Mouse (Mus musculus): Measurements from ENCODE around the gene Olfr980. TPM values are rescaled to one million over a fixed set of nuclear protein-coding genes. Genes with fewer than 3 reads are reported as not detected.
"Not testable (repeated sequence)": the region's sequence is repeated elsewhere in the genome, so short reads cannot be mapped to it uniquely, and the experiment has no call there.

Olfr980 gene
- polyA plus RNA-seq (2012; rRNA removed) (not detected in 2 replicates), polyA plus RNA-seq (2014; fragmentation: Nextera tagmentation; extraction: Ambion mirVana) (not detected in 2 replicates)

GRCm38 (mm10) chr9:40009482-40009881, at the start of gene Olfr980:
Gene Olfr980, minus strand, starts transcription at chr9:40009582.
- Histone ChIP-seq H3K36me3 (replicated peaks; ENCODE audit: control insufficient read depth, insufficient read depth, low read depth) (no peaks in the 10 kb centered on the region), H3K4me2 (ENCODE audit: low read depth) (no peak within 1 kb of the TSS), H3K4me3 (ENCODE audit: insufficient read depth in 1 of 2, low read depth in 2 of 2, low read length in 2 of 2) (no peak within 1 kb of the TSS), H3K9me3 (ENCODE audit: control insufficient read depth, low read length) (no peaks in the 10 kb centered on the region), H3K27ac (no peak within 1 kb of the TSS), H3K4me1 (replicated peaks; ENCODE audit: control insufficient read depth in 2 of 2, insufficient read depth in 2 of 2, low read length in 1 of 2) (no peaks in the 10 kb centered on the region), H3K27me3 (ENCODE audit: control insufficient read depth, insufficient read depth, low read length) (no peaks in the 10 kb centered on the region), H3K9ac (replicated peaks) (no peak within 1 kb of the TSS)
- TF ChIP-seq EP300 (IDR thresholded peaks at IDR 0.05; ENCODE audit: low read depth), result no peak
- 50% methylated on average over 1 of the region's 1 CpGs for WGBS (ENCODE audit: insufficient replicate concordance)
- ATAC-seq (ENCODE audit: insufficient read depth), result no peak
- DNase-seq (ENCODE audit: low read depth in 3 of 3, low spot score in 3 of 3), result no peak

- no peak overlapping the region for H3K4me3 ChIP-seq (ENCODE audit: insufficient read depth in 1 of 2, low read depth in 2 of 2, low read length in 2 of 2)
- H3K4me1 ChIP-seq (replicated peaks; ENCODE audit: control insufficient read depth in 2 of 2, insufficient read depth in 2 of 2, low read length in 1 of 2), result no peaks in the 10 kb centered on the region
- TF ChIP-seq CTCF (IDR thresholded peaks at IDR 0.05; ENCODE audit: low read depth) (no peak), EP300 (IDR thresholded peaks at IDR 0.05; ENCODE audit: low read depth) (no peak)
- ATAC-seq (ENCODE audit: insufficient read depth) (no peak), DNase-seq (ENCODE audit: low read depth in 3 of 3, low spot score in 3 of 3) (no peak)
- no peak overlapping the region for H3K27ac ChIP-seq
- no peaks in the 10 kb centered on the region for H3K27me3 ChIP-seq (ENCODE audit: control insufficient read depth, insufficient read depth, low read length)
- H3K9me3 ChIP-seq (ENCODE audit: control insufficient read depth, low read length), result no peaks in the 10 kb centered on the region
- no peak overlapping the region for H3K9ac ChIP-seq (replicated peaks)
- WGBS (ENCODE audit: insufficient replicate concordance), result 85% methylated on average over 19 of the region's 19 CpGs
- H3K4me2 ChIP-seq (ENCODE audit: low read depth), result no peak overlapping the region
- H3K36me3 ChIP-seq (replicated peaks; ENCODE audit: control insufficient read depth, insufficient read depth, low read depth), result no peaks in the 10 kb centered on the region
Observed at GRCm38 (mm10) chr9:40050138-40050537, 40.8 kb upstream of the Olfr980 start.

DNA sequence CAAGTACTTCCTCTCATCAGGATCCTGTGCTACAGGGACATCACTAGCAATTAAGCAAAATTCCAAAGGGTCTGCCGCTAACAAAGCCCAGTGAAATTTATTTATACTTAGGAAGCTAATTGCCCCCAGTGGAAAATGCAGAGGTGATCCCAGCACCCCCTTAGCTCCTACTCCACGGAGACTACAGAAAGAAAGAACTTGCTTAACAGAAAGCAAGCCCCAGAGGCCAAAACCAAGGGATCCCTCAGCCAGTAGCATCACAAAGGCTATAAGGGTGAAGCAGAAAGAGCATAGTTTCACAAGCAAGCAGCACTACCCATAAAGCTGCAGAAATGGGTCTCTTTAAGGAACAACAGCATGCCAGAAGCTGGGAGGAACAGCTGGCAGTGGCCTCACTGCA, 11.8 kb upstream of the Olfr980 start, which contains the start of gene Olfr981:
Gene Olfr981 (plus strand): TSS at position 301 of the 400 bp plus-strand sequence.
- no peaks in the 10 kb centered on the region for H3K27me3 ChIP-seq (ENCODE audit: control insufficient read depth, insufficient read depth, low read length)
- ATAC-seq (ENCODE audit: insufficient read depth) (no peak), DNase-seq (ENCODE audit: low read depth in 3 of 3, low spot score in 3 of 3) (no peak)
- H3K27ac ChIP-seq, result no peak within 1 kb of the TSS
- 50% methylated on average over 2 of the region's 2 CpGs for WGBS (ENCODE audit: insufficient replicate concordance)
- H3K4me2 ChIP-seq (ENCODE audit: low read depth), result no peak within 1 kb of the TSS
- no peak within 1 kb of the TSS for H3K9ac ChIP-seq (replicated peaks)
- H3K4me1 ChIP-seq (replicated peaks; ENCODE audit: control insufficient read depth in 2 of 2, insufficient read depth in 2 of 2, low read length in 1 of 2), result no peaks in the 10 kb centered on the region
- TF ChIP-seq EP300 (IDR thresholded peaks at IDR 0.05; ENCODE audit: low read depth) (no peak), CTCF (IDR thresholded peaks at IDR 0.05; ENCODE audit: low read depth) (no peak)
- H3K4me3 ChIP-seq (ENCODE audit: insufficient read depth in 1 of 2, low read depth in 2 of 2, low read length in 2 of 2), result no peak within 1 kb of the TSS
- H3K9me3 ChIP-seq (ENCODE audit: control insufficient read depth, low read length), result no peaks in the 10 kb centered on the region
- H3K36me3 ChIP-seq (replicated peaks; ENCODE audit: control insufficient read depth, insufficient read depth, low read depth), result no peaks in the 10 kb centered on the region

GRCm38 (mm10) chr9:40003365-40003764, 6.0 kb downstream of the Olfr980 start, which contains the start of gene Olfr979:
Gene Olfr979, minus strand, starts transcription at chr9:40003465.
- no peaks in the 10 kb centered on the region for H3K4me1 ChIP-seq (replicated peaks; ENCODE audit: control insufficient read depth in 2 of 2, insufficient read depth in 2 of 2, low read length in 1 of 2)
- no peak within 1 kb of the TSS for H3K4me3 ChIP-seq (ENCODE audit: insufficient read depth in 1 of 2, low read depth in 2 of 2, low read length in 2 of 2)
- no peak within 1 kb of the TSS for H3K9ac ChIP-seq (replicated peaks)
- H3K4me2 ChIP-seq (ENCODE audit: low read depth), result no peak within 1 kb of the TSS
- H3K36me3 ChIP-seq (replicated peaks; ENCODE audit: control insufficient read depth, insufficient read depth, low read depth), result no peaks in the 10 kb centered on the region
- H3K9me3 ChIP-seq (ENCODE audit: control insufficient read depth, low read length), result no peaks in the 10 kb centered on the region
- ATAC-seq (ENCODE audit: insufficient read depth), result no peak
- DNase-seq (ENCODE audit: low read depth in 3 of 3, low spot score in 3 of 3), result no peak
- H3K27ac ChIP-seq, result no peak within 1 kb of the TSS
- TF ChIP-seq CTCF (IDR thresholded peaks at IDR 0.05; ENCODE audit: low read depth) (no peak), EP300 (IDR thresholded peaks at IDR 0.05; ENCODE audit: low read depth) (no peak)
- no peaks in the 10 kb centered on the region for H3K27me3 ChIP-seq (ENCODE audit: control insufficient read depth, insufficient read depth, low read length)
- WGBS (ENCODE audit: insufficient replicate concordance), result 90% methylated on average over 1 of the region's 1 CpGs

GRCm38 (mm10) chr9:39991813-39992212, 17.6 kb downstream of the Olfr980 start, which contains the start of gene Olfr978:
Gene Olfr978, plus strand, starts transcription at chr9:39992113.
- Histone ChIP-seq H3K9ac (replicated peaks) (no peak within 1 kb of the TSS), H3K4me1 (replicated peaks; ENCODE audit: control insufficient read depth in 2 of 2, insufficient read depth in 2 of 2, low read length in 1 of 2) (no peaks in the 10 kb centered on the region), H3K27ac (no peak within 1 kb of the TSS), H3K9me3 (ENCODE audit: control insufficient read depth, low read length) (no peaks in the 10 kb centered on the region), H3K36me3 (replicated peaks; ENCODE audit: control insufficient read depth, insufficient read depth, low read depth) (no peaks in the 10 kb centered on the region), H3K27me3 (ENCODE audit: control insufficient read depth, insufficient read depth, low read length) (no peaks in the 10 kb centered on the region), H3K4me2 (ENCODE audit: low read depth) (no peak within 1 kb of the TSS), H3K4me3 (ENCODE audit: insufficient read depth in 1 of 2, low read depth in 2 of 2, low read length in 2 of 2) (no peak within 1 kb of the TSS)
- 68% methylated on average over 2 of the region's 2 CpGs for WGBS (ENCODE audit: insufficient replicate concordance)
- no peak for ATAC-seq (ENCODE audit: insufficient read depth)
- DNase-seq (ENCODE audit: low read depth in 3 of 3, low spot score in 3 of 3), result no peak
- no peak for TF ChIP-seq CTCF (IDR thresholded peaks at IDR 0.05; ENCODE audit: low read depth)
- TF ChIP-seq EP300 (IDR thresholded peaks at IDR 0.05; ENCODE audit: low read depth), result no peak

- 50% methylated on average over 1 of the region's 1 CpGs for WGBS (ENCODE audit: insufficient replicate concordance)
- H3K36me3 ChIP-seq (replicated peaks; ENCODE audit: control insufficient read depth, insufficient read depth, low read depth); H3K4me1 ChIP-seq (replicated peaks; ENCODE audit: control insufficient read depth in 2 of 2, insufficient read depth in 2 of 2, low read length in 1 of 2); H3K4me3 ChIP-seq (ENCODE audit: insufficient read depth in 1 of 2, low read depth in 2 of 2, low read length in 2 of 2); H3K4me2 ChIP-seq (ENCODE audit: low read depth); H3K27ac ChIP-seq; H3K9me3 ChIP-seq (ENCODE audit: control insufficient read depth, low read length); H3K9ac ChIP-seq (replicated peaks); DNase-seq (ENCODE audit: low read depth in 3 of 3, low spot score in 3 of 3); ATAC-seq (ENCODE audit: insufficient read depth); H3K27me3 ChIP-seq (ENCODE audit: control insufficient read depth, insufficient read depth, low read length): not testable (repeated sequence)
Observed at GRCm38 (mm10) chr9:39976581-39977145, 32.7 kb downstream of the Olfr980 start.

- H3K36me3 ChIP-seq (replicated peaks; ENCODE audit: control insufficient read depth, insufficient read depth, low read depth); H3K27me3 ChIP-seq (ENCODE audit: control insufficient read depth, insufficient read depth, low read length); H3K4me1 ChIP-seq (replicated peaks; ENCODE audit: control insufficient read depth in 2 of 2, insufficient read depth in 2 of 2, low read length in 1 of 2); H3K27ac ChIP-seq; H3K9ac ChIP-seq (replicated peaks); ATAC-seq (ENCODE audit: insufficient read depth); DNase-seq (ENCODE audit: low read depth in 3 of 3, low spot score in 3 of 3); H3K9me3 ChIP-seq (ENCODE audit: control insufficient read depth, low read length); H3K4me2 ChIP-seq (ENCODE audit: low read depth); H3K4me3 ChIP-seq (ENCODE audit: insufficient read depth in 1 of 2, low read depth in 2 of 2, low read length in 2 of 2): not testable (repeated sequence)
- WGBS (ENCODE audit: insufficient replicate concordance), result 52% methylated on average over 7 of the region's 9 CpGs
Observed at GRCm38 (mm10) chr9:39961033-39961432, 48.3 kb downstream of the Olfr980 start, which contains the start of gene Olfr976. Gene Olfr976, minus strand, starts transcription at chr9:39961133.
